Mouse (Mus musculus): ENCODE results near the gene Htra1.

GRCm38 (mm10) chr7:130948563-130949208 lies 12.8 kb downstream of the Htra1 start:
- TF ChIP-seq CTCF (IDR thresholded peaks at IDR 0.05; ENCODE audit: extremely low read depth, insufficient read depth, insufficient read length, insufficient replicate concordance) (no peak), POLR2A (IDR thresholded peaks at IDR 0.05; ENCODE audit: low read depth, low read length) (no peak)
